Mouse (Mus musculus) cerebellum, postnatal 25 days (tissue): ENCODE data around the gene Grk3.

Experiments
- DNase-seq, 2 experiments: peaks; one replicate each; pipeline ENCODE4 v3.0.0; 2021; ENCODE audit warnings: mixed read lengths in 2 of 2

The Grk3 gene

GRCm38 (mm10) chr5:113008496-113008895, 7.1 kb downstream of the Grk3 start:
- no peak for DNase-seq

- DNase-seq, result no peak
Measured at GRCm38 (mm10) chr5:113006997-113007396, 8.6 kb downstream of the Grk3 start.

GRCm38 (mm10) chr5:113005941-113006391, 9.6 kb downstream of the Grk3 start:
- DNase-seq, result peak; percentile 63 to 65

- peak in 1 of 2 experiments; percentile 64 for DNase-seq
Measured at GRCm38 (mm10) chr5:113002821-113003380, 12.7 kb downstream of the Grk3 start.

- DNase-seq, result peak in 1 of 2 experiments; percentile 30
Measured at GRCm38 (mm10) chr5:112999227-112999626, 16.4 kb downstream of the Grk3 start.

GRCm38 (mm10) chr5:112997516-112998186, 17.9 kb downstream of the Grk3 start:
- peak in 1 of 2 experiments; percentile 41 for DNase-seq

GRCm38 (mm10) chr5:112991245-112991644, 24.3 kb downstream of the Grk3 start:
- DNase-seq, result no peak

GRCm38 (mm10) chr5:112981931-112982330, 33.7 kb downstream of the Grk3 start:
- DNase-seq, result no peak

GRCm38 (mm10) chr5:112979710-112980109, 35.9 kb downstream of the Grk3 start:
- no peak for DNase-seq

GRCm38 (mm10) chr5:112979195-112979594, 36.4 kb downstream of the Grk3 start:
- DNase-seq, result no peak

GRCm38 (mm10) chr5:112977089-112977488, 38.5 kb downstream of the Grk3 start:
- no peak for DNase-seq

GRCm38 (mm10) chr5:112973596-112973995, 42.0 kb downstream of the Grk3 start:
- DNase-seq, result no peak

- no peak for DNase-seq
Measured at GRCm38 (mm10) chr5:112972297-112972696, 43.3 kb downstream of the Grk3 start.

GRCm38 (mm10) chr5:112963495-112963894, 52.1 kb downstream of the Grk3 start:
- DNase-seq, result peak in 1 of 2 experiments; percentile 41

- DNase-seq, result no peak
Measured at GRCm38 (mm10) chr5:112962166-112962565, 53.4 kb downstream of the Grk3 start.

GRCm38 (mm10) chr5:112960911-112961310, 54.7 kb downstream of the Grk3 start:
- DNase-seq, result no peak

- peak in 1 of 2 experiments; percentile 42 for DNase-seq
Measured at GRCm38 (mm10) chr5:112958293-112958692, 57.3 kb downstream of the Grk3 start.

GRCm38 (mm10) chr5:112956841-112957240, 58.8 kb downstream of the Grk3 start:
- no peak for DNase-seq

GRCm38 (mm10) chr5:112956368-112956767, 59.2 kb downstream of the Grk3 start:
- no peak for DNase-seq

- DNase-seq, result no peak
Measured at GRCm38 (mm10) chr5:112950847-112951246, 64.7 kb downstream of the Grk3 start.

GRCm38 (mm10) chr5:112945925-112946324, 69.7 kb downstream of the Grk3 start:
- no peak for DNase-seq

GRCm38 (mm10) chr5:112942244-112942643, 73.3 kb downstream of the Grk3 start:
- DNase-seq, result no peak

- no peak for DNase-seq
Measured at GRCm38 (mm10) chr5:112941001-112941400, 74.6 kb downstream of the Grk3 start.

- no peak for DNase-seq
Measured at GRCm38 (mm10) chr5:112936632-112937031, 79.0 kb downstream of the Grk3 start.

GRCm38 (mm10) chr5:112935436-112935835, 80.2 kb downstream of the Grk3 start:
- DNase-seq, result no peak
